Mouse (Mus musculus) spleen, adult 12 weeks (tissue): Measurements from ENCODE around the gene Nrxn1.
"Not testable (repeated sequence)": the region's sequence is repeated elsewhere in the genome, so short reads cannot be mapped to it uniquely, and the experiment has no call there.

Experiments used
- DNase-seq: peaks from one replicate; pipeline ENCODE4 v3.0.0; 2022; ENCODE audit warnings: low spot score

Gene Nrxn1

GRCm38 (mm10) chr17:90269143-90269542, 823.7 kb downstream of the Nrxn1 start:
- no peak for DNase-seq

DNA sequence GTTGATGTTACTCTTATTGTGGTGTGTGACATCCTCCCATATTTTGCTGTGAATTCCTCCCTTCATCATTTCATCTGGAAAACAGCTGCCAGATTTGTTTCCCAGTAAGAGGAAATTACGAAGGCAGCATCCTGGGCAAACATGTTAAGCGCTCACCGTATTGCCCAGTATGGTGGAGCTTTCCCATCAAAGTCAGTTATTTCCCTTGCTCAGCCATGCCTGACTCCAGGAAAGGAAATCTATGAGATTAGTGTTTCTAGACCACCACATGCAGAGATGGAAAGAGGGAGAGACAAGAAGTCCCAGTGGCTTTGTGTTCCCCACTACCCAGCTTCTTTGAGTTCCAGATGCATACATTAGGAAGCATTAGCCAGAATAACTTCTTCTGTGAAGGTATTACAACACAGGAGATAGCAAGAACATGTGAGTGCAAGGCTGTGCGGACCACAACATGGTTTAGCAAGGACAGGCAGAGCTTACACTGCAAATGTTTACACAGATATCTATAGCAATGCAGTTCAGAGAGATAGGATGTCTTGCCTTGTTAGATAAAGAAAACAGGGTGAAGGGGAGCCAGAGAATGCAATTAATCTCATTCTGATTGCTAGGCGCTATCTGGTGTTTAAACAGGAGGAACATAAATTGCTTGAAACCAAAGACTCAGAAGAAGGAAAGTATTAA, 839.3 kb downstream of the Nrxn1 start:
- no peak for DNase-seq

DNA sequence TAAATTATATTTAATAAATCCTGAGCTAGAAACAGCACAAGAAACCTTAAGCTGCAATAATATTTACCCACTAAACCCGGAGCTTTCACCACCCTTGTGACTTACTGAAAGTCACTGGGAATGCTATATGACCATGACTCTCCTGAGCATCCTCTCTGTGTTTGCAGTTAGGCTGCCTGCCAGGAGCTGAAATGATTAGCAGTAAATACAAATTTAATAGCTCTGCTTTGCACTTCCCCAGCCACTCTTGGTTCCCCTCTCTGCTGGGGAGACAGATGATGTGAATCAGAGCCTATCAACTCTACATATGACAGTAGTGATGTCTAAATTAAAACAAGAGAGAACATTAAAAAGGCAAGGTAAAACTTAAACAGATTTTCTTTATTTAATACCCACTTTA, 840.7 kb downstream of the Nrxn1 start:
- no peak for DNase-seq

DNA sequence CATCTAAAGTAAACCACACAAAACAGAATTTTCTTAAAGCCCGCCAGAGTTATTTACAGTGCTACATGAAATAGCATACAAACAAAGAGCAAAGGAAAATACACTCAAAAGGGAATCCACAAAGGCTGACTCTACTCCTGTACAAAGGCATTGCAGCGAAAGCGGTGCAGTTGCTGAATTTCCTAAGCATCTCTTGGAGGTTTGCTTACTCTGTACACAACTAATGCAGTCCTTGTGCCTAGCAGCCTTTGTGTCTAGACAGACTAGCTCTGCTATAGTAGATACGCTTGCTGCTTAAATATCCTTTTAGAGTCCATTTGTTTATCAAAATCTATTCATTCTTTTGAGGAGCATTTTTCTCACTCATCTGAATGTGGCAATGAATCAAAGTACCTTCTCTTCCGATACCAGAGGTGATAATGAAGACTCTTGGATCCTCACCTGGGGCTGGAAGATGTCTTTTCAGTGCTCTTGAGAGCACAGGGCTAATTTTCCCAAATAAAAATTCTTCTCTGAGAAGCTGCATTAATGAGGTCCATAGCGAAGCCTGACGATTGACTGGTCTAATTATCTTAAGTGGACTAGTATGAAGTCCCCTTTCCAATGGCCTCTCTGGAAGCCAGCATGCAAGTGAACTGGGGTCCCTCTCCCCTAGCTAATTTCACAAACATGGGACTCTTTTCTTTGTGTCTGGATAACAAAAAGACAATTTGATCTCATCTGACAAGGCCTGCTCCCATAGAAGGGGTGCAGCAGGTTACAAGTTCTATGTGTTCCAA, 845.6 kb downstream of the Nrxn1 start:
- no peak for DNase-seq

- DNase-seq, result no peak
Observed at GRCm38 (mm10) chr17:90244339-90244738, 848.5 kb downstream of the Nrxn1 start.

DNA sequence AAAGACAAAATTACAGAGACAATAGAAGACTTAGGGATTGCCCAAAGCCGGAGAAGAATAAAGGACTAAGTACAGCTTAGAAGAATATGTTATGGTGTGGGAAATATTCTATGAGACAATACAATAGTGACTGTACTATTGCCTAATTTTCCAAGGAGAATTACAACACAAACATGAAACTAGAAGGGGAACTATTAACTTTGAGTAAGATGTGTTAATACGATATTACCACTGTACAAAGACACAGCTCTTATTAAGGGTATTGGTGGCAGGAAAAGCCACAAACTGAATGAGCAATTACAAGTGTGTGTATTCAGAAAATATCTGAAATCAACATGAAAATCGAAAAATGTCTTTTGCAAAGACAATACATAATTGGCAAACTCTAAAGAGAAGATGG, 853.9 kb downstream of the Nrxn1 start:
- DNase-seq, result no peak

GRCm38 (mm10) chr17:90238517-90238916, 854.4 kb downstream of the Nrxn1 start:
- no peak for DNase-seq

DNA sequence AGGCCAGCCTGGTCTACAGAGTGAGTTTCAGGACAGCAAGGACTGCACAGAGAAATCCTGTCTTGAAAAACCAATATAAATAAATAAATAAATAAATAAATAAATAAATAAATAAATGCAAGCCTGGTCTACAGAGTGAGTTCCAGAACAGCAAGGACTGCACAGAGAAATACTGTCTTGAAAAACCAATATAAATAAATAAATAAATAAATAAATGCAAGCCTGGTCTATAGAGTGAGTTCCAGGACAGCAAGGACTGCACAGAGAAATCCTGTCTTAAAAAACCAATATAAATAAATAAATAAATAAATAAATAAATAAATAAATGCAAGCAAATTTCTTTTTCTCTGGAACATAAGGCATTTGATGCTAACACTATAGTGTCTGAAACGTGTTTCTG, 857.2 kb downstream of the Nrxn1 start:
- not testable (repeated sequence) for DNase-seq

DNA sequence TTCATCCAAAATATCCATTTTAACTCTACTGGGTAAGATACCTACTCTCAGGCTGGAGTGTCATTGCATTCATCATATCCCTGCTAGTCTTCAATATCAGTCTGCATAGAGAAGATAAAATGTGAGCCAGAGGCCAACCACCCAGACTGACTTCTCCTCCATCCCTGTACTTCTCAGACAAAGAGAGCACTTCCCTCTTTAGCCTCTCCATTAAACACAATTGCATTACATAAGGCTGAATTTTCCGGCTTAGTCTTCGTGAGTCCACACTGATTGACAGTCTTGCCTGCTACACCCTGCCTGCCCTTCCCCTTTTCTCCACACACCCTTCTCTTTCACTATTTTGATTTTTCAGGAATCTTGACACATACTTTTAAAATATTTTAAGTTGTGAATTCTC, 858.1 kb downstream of the Nrxn1 start:
- no peak for DNase-seq

DNA sequence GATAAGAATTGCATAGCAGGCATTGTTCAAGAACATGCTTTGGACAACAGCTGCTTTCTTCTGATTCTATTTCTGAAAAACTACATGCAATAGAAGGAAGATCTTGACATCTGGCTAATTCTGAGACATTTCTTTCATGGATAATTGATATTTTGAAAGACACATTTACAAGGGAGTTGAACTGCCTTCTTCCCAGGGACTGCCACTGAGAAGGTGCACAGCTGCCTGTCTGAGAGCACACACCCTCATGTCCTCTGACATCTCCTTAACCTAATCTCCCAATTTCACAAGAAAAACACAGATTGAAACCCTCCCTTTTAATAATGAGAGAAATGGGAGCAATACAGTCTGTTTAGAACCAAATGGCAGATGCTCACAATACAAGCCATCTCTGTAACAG, 884.3 kb downstream of the Nrxn1 start:
- DNase-seq, result no peak

GRCm38 (mm10) chr17:90207617-90208016, 885.3 kb downstream of the Nrxn1 start:
- DNase-seq, result no peak

- no peak for DNase-seq
Observed at GRCm38 (mm10) chr17:90203993-90204392, 888.9 kb downstream of the Nrxn1 start.

GRCm38 (mm10) chr17:90202785-90203184, 890.1 kb downstream of the Nrxn1 start:
- no peak for DNase-seq

DNA sequence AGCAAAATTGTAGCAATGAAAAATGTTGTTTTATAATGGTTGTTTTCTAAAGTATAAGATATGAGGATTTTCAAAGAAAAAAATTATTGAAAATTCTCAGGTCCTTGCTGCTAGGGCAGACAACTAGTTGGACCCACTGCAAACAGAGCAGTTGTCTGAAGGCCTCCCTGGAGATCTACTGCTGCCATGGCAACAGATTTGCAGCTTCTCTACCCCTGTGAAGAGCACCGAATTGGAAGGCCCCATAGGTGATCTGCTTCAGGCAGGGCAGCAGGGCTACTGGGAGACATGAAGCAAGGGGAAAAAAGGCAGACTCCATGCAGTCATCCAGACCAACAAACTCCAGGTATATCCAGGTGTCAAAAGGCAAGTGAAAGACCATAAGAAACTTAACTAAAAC, 896.1 kb downstream of the Nrxn1 start:
- no peak for DNase-seq

DNA sequence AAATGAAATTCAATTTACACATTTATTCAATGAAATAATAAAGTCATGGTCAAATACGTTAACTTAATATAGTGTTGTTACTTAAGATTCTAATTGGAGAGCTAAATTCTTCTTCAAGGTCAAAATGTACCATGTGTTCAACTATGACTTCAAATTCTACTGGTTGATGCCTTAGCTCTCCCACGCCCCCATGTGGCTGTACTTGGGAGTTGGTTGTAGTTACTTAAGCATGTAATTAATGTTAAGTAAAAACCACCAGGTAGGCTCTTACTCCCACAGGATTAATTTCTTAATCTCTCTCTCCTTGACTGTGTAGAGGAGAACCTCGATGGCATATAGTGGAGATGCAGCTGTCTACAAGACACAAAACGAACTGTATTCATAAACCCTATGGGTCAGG, 951.3 kb downstream of the Nrxn1 start:
- DNase-seq, result no peak

DNA sequence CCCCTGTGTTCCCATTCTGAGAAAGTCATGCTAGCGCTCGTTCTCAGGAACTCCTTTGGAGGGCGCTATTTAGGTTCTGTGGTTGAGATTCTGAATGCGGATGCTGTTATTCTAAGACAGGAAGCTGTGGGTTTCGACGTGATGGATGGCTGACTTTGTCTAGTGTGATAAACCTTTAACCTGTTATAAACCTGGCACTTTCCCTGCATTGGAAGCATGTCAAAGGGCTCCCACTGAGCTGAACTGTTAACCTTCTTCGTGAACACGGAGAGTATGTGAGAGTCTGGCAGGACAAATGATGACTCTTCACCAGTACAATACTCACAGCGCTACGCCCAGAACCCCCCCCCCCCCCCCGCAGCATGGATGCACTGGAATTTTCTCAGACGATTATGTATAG, 962.0 kb downstream of the Nrxn1 start:
- DNase-seq, result no peak

- DNase-seq, result no peak
Observed at GRCm38 (mm10) chr17:90129183-90129582, 963.7 kb downstream of the Nrxn1 start.

- DNase-seq, result no peak
Observed at GRCm38 (mm10) chr17:90127561-90127960, 965.3 kb downstream of the Nrxn1 start.

GRCm38 (mm10) chr17:90122796-90123481, 969.9 kb downstream of the Nrxn1 start:
- DNase-seq, result no peak

- no peak for DNase-seq
Observed at GRCm38 (mm10) chr17:90116241-90116640, 976.6 kb downstream of the Nrxn1 start.

- DNase-seq, result no peak
Observed at GRCm38 (mm10) chr17:90094999-90095398, 997.9 kb downstream of the Nrxn1 start.

GRCm38 (mm10) chr17:90088314-90088650, 1004.6 kb downstream of the Nrxn1 start:
- no peak for DNase-seq

GRCm38 (mm10) chr17:90087616-90088313, 1005.1 kb downstream of the Nrxn1 start:
- no peak for DNase-seq
